In genomic region chr4:54998146-54998841, GRCm38 (mm10) we compare ENCODE assay signal across 17 mouse cellular contexts.
"Had no signal": no experiment of that assay in that cellular context is flagged by ENCODE, and none has a peak within 500 bp of the region (broad histone marks: within the 10 kb centered on the region; RNA-seq: fewer than 3 reads in every experiment).

No protein-coding gene starts in this region.

- H3K27me3 ChIP-seq: limb, embryonic 12.5 days; limb, embryonic 15.5 days; midbrain, embryonic 12.5 days; midbrain, embryonic 15.5 days; neural tube, embryonic 13.5 days had no signal

- H3K27ac ChIP-seq: limb, embryonic 12.5 days; limb, embryonic 15.5 days; liver, embryonic 14.5 days; macrophage; midbrain, embryonic 12.5 days; midbrain, embryonic 15.5 days; neural tube, embryonic 13.5 days had no signal

- H3K9ac ChIP-seq: limb, embryonic 12.5 days; limb, embryonic 15.5 days; liver, embryonic 14.5 days; liver, postnatal 0 days; lung, embryonic 14.5 days; midbrain, embryonic 12.5 days; midbrain, embryonic 15.5 days; neural tube, embryonic 13.5 days had no signal

- DNase-seq: kidney, postnatal 10 days; kidney, postnatal 36 days; layer of hippocampus, postnatal 36 days; left cerebral cortex, postnatal 4 days; liver, postnatal 0 days; lung, embryonic 14.5 days; thymus, adult 18-20 months; thymus, postnatal 36 days had no signal

- H3K4me2 ChIP-seq: limb, embryonic 12.5 days; limb, embryonic 15.5 days; liver, embryonic 11.5 days; lung, embryonic 14.5 days; midbrain, embryonic 12.5 days; midbrain, embryonic 15.5 days; neural tube, embryonic 13.5 days had no signal

- H3K36me3 ChIP-seq: midbrain, embryonic 15.5 days had no signal

- ATAC-seq: liver, postnatal 0 days; lung, postnatal 0 days; midbrain, embryonic 15.5 days had no signal

- H3K4me3 ChIP-seq: limb, embryonic 12.5 days; limb, embryonic 15.5 days; midbrain, embryonic 12.5 days; midbrain, embryonic 15.5 days; neural tube, embryonic 13.5 days had no signal

- H3K9me3 ChIP-seq: limb, embryonic 12.5 days; limb, embryonic 15.5 days; midbrain, embryonic 12.5 days; midbrain, embryonic 15.5 days; neural tube, embryonic 13.5 days had no signal

- H3K4me1 ChIP-seq: limb, embryonic 12.5 days; midbrain, embryonic 15.5 days had no signal
